Mouse (Mus musculus): Measurements from ENCODE around the gene Rcbtb1. TPM values are rescaled to one million over a fixed set of nuclear protein-coding genes. Genes with fewer than 3 reads are reported as not detected.

Rcbtb1 gene
- total RNA-seq (2023) = 7.1 and 8.9 TPM in 2 replicates

DNA sequence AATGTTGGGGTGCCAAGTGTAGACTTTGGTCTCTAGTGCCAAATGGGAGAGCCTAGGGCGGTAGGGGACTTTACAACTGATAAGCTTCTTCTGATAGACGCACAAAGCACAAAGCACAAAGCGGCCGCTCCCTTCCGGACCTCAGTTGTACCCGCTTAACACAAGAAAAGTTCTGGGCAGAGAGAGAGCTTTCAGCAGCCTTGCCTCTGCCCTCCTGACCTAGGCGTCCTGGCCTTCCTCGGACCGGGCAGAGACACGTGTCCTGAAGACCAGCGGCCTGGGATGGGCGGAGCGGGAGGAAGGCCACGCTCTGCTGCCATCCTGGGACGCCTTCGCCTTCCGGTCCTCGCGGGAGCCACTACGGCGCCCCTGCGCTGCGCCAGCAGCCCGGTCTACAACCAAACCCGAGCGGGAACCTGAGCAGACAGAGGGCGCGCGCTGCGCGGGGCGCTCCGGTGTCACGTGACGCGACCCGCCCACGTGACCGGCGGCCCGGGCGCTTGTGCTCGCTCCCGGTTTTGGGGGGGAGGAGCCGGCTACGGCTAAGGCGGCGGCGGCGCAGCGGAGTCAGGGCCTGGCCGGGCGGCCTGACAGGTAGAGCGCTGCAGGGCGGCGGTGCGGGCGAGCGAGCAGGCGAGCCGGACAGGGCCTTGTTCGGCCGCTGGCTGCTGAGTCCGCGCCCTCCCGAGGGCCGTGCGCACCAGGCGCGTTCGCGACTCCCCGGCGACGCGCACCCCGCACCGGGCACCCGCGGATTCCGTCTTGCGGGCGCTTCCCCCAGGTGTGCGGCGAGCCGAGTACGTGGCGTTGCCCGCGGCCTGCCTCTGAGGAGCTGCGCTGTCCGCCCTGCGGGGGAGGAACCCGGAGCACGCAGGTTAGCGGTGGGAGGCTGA lies at the start of gene Rcbtb1:
Gene Rcbtb1, plus strand, starts transcription at position 499 of the 893 bp plus-strand sequence.

GRCm38 (mm10) chr14:59178649-59179048 lies 22.4 kb upstream of the Rcbtb1 start, which contains the start of gene Gm5142:
Gm5142 (minus strand) TSS chr14:59178749.

DNA sequence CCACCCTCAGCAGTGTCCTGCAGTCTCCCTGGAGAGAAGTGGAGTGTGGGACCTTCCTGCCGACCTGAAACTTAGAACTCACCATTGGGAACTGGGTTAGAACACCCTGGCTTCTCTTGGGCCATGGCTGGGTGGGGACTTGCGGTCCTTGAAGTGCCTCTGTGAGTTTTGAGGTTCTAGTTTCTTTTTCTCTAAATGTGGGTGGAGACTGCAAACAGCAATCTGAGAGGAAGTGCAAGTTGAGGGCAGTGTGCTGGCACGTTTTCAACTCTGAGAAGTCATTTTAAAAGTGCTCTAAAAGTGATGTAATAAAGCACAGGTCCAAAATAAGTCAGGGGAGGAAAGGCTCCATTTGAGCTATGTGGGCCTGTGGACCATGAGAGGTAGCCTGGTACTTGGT lies 59.0 kb downstream of the Rcbtb1 start, which contains the start of gene Gm6904:
Gene Gm6904, minus strand, starts transcription at position 161 of the 400 bp plus-strand sequence.

Other genes with a start within 250 kb of the Rcbtb1 start
- gene 1700129C05Rik, start 58.3 kb upstream of the Rcbtb1 start, total RNA-seq (2023) = not detected in 2 replicates
- not detected in 2 replicates for gene Gm5142, start 22.5 kb upstream of the Rcbtb1 start, total RNA-seq (2023)
- gene Gm6904, start 59.0 kb downstream of the Rcbtb1 start, total RNA-seq (2023) = not detected in 2 replicates
- gene Phf11a, start 96.3 kb downstream of the Rcbtb1 start, total RNA-seq (2023) = 0.59 TPM in 1 of 2 replicates, not detected in the other
- 1.3 and 6.2 TPM in 2 replicates for gene Phf11b, start 140.1 kb downstream of the Rcbtb1 start, total RNA-seq (2023)
- gene Phf11d, start 164.3 kb downstream of the Rcbtb1 start, total RNA-seq (2023) = 1.3 and 3.2 TPM in 2 replicates
- gene Phf11c, start 194.2 kb downstream of the Rcbtb1 start, total RNA-seq (2023) = 0.32 and 0.84 TPM in 2 replicates
- gene Setdb2, start 239.7 kb downstream of the Rcbtb1 start, total RNA-seq (2023) = 12.5 and 12.7 TPM in 2 replicates
- gene Cab39l, start 239.8 kb downstream of the Rcbtb1 start, total RNA-seq (2023) = 8.7 and 12.9 TPM in 2 replicates